Mouse (Mus musculus): ENCODE data around the gene Dcaf8.

Dcaf8 gene

DNA sequence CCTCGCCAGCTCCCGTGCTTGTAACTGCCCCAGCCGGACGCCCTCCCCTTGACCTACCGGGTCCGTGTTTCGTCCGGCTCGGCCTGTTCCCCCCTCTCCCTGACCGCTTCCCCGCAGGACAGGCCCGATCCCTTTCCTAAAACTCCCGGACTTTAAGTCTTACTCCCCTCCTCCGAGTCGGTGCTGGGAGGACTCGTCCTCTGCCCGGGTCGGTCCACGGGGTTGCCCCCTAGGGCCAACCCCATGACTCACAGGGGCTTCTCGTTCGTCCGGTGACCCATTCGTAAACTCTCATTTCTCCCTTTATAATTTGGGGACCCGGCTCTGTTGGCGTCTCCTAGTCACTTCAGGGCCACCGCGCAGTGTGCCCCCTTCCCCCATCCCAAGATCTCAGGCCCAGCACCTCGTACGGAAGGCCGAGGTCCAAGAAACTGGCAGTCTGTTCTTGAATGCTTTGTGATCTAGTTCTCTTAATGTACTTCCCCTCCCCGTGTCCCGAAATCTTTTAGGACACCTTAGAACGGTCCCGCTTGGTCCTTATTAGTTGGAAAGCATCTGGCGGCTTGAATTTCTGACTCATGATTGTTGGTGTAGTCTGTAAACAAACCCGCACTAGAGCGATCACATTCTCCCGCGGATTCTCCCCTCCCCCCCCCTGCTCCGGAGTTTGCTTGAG is 533 bp downstream of the Dcaf8 start:
- WGBS = under 1% methylated on average over 40 of the region's 40 CpGs

DNA sequence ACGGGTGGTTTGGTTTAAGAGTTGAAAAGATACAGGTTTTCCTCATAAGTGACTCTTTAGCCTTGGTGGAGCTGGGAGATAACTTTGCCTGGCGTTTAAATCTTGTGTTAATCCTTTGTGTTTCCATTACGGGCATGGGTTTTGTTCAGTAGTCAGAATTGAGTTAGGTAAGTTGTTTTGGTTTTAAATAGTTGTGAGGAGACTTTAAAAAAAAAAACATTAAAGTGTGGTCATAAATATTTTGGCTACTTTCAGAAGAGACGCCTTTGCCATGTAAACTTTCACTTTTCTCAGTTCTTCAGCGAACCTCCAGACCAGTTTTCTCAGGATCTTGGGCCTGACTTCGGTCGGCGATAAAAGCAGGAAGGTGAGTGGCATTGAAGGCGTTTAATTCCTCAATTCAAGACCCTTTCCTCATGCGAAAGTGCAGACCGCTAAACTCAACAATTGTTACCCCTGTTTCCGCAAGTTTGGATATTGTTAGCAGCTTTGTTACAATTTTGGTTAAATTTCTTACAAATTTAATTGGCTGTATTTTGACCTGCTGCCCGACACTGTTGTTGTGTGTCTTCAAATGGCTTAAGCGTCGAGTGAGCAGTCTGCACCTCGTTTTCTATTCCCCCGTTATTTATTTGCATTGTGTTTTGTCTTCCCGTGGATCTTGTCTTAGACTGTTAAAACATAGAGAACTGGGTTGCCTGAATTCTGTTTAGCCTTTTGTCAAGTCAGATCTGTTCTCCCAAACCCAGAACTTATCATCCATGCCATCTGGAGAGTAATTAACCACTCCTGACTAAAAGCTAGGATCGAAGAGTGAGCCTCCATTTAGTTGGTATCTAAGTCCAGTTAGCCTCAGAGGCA is 1.3 kb downstream of the Dcaf8 start:
- 9% methylated on average over 19 of the region's 19 CpGs for WGBS

DNA sequence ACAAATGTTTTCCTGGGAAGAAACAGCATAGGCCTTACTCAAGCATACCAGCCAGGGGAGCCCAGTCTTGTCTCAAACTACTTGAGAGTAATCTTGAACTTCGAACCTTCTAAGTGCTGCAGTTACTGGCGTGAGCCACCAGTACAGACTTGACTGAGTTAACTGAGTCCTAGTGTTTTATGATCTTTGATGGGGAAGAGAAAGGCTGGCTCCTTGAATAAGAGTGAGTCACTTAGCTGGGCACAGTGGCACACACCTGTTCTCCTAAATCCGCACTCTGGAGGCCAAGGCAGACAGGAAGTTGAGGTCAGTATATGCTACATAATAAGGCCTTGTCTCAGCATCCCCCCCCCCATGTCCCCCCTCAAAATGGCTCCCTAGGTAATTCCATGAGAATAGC is 6.7 kb downstream of the Dcaf8 start:
- 93% methylated on average over 3 of the region's 3 CpGs for WGBS

DNA sequence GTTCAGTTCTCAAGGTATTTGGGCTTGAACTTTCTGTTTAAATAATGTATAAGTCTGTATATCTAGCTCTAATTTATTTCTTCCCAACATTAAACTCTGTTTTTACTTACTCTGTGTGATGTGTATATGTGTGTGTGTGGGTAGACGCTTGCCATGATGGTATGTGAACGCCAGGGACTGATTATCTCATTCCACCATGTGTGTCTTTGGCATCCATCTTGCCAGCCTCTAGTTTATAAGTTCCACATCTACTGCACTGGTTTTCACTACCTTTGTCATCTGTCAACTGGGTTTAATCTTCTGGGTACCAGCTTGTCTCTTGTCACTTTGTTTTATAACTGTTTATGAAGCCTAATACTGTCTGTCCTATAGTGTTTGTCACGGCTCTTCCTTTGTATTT is 7.6 kb downstream of the Dcaf8 start:
- 76% methylated on average over 3 of the region's 3 CpGs for WGBS

GRCm38 (mm10) chr1:172159970-172160369 is 12.1 kb downstream of the Dcaf8 start:
- WGBS = 52% methylated on average over 4 of the region's 4 CpGs

GRCm38 (mm10) chr1:172162009-172162408 is 14.1 kb downstream of the Dcaf8 start:
- WGBS = 87% methylated on average over 1 of the region's 1 CpGs

DNA sequence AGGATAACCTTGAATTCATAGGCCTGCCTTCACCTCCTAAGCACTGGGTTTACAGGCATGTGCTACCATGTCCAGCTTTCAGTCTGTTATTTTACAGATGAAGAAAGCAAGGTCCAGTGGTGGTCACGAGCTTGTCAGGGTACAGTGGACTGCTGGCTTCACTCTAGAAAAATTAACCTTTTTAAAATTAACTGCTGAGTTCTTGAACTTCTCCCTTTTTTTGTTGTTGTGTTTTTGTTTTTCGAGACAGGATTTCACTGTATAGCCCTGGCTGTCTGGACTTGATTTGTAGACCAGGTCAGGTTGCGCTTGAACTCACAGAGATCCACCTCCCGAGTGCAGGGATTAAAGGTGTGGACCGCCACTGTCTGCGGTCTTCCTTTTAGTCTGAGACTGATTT is 15.1 kb downstream of the Dcaf8 start:
- 91% methylated on average over 6 of the region's 6 CpGs for WGBS

- WGBS = 80% methylated on average over 5 of the region's 5 CpGs
These were observed 20.0 kb downstream of the Dcaf8 start for GRCm38 (mm10) chr1:172167911-172168310.

GRCm38 (mm10) chr1:172169809-172170208 is 21.9 kb downstream of the Dcaf8 start:
- 91% methylated on average over 5 of the region's 5 CpGs for WGBS

- 92% methylated on average over 21 of the region's 21 CpGs for WGBS
These were observed 24.5 kb downstream of the Dcaf8 start for GRCm38 (mm10) chr1:172172381-172172780.

DNA sequence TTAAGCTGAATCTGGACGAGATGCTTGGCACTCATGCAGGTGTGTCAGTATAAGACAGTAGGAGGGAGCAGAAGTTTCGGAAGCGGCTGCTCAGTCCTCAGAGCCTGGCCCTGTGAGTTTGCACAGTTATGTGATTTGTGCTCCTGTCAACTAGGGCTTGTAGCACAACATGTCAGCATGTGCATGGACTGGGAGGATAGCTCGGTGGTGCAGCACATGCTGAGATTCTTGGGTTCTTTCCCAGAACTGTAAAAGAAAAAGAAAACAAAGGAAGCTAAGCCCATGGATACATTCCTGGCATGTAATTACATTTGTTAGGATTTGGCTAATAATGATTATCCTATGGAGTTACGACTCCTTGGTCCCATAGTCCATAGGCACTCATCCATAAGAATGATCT is 25.3 kb downstream of the Dcaf8 start:
- WGBS = 38% methylated on average over 5 of the region's 5 CpGs

GRCm38 (mm10) chr1:172177791-172178190 is 29.9 kb downstream of the Dcaf8 start:
- 39% methylated on average over 7 of the region's 7 CpGs for WGBS

- WGBS = 59% methylated on average over 7 of the region's 7 CpGs
These were observed 31.2 kb downstream of the Dcaf8 start for GRCm38 (mm10) chr1:172179102-172179501.

DNA sequence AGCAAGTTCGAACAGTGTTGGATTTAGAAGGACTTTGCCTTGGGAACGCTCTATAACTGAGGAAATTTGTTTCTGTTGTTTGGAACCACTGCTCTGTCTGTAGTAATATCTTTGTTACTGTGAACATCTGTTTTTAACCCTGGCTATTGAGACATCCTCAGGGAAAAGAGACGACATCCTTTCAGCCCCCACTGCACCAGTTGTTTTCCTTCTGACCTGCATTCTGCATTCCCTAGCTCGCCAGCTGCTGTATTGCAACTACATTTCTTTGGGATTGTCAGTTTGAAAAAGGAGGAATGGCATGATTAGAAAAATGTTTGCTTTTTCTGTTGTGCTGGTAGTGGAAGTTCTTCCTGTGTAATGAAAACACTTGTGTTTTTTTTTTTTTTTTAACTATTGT is 33.0 kb downstream of the Dcaf8 start:
- WGBS = 70% methylated on average over 4 of the region's 4 CpGs

- 69% methylated on average over 3 of the region's 3 CpGs for WGBS
These were observed 33.9 kb downstream of the Dcaf8 start for GRCm38 (mm10) chr1:172181777-172182176.

DNA sequence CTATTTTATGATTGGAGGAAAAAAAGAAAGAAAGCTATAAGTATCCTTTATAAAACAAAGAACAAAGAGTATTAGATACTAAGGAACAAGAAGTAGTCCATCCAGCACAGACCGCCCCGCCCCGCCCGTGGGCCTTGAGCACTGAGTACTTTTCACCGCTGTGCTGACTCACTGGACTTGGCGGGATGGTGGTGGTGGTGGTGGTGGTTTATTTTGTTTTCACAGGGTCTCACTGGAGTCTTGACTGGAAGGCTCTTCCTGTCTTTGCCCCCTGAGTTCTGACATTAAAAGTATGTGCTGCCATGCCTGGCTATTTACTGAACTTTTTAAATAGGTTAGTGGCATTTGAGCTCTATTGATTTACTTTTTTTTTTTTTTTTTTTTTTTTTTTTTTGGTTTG is 35.2 kb downstream of the Dcaf8 start:
- 93% methylated on average over 6 of the region's 6 CpGs for WGBS

DNA sequence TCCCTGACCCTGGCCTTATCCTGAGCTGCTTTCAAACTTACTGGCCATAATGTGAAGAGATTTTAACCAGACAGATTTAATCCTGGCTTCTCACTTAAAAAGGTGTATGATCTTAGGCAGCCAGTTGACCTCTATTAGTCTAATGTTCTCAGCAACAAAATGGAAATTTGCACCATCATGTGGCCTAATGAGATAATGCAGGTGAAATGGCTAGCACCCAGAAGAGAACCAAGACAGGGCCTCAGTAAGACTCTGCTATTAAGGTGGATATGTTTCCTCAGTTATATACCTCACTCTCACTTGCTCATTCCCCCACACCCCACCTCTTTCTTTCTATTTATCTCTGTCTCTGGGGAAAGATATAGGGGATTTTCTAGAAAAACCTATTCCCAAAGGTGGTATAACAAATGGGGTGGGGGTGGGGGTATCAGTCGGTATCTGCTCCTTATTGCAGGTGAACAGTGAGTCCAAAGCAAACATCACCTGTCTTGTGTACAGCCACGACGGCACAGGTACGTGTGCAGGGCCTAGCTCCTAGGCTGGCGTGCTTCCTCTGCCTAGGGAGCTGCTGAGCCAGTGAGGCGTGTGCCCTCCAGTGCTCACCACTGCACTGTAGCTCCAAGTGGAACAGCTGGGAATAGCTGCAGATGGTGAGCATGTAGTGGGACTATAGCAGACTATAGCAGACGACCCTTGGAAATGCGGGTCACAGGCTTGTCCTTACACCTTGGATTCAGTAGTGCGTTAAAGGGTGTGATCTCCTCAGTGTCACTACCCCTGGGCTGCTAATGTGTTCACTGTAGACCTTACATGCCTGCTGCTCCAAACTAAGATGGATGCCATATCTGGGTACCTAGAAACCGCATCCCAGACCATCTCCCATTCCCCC is 38.8 kb downstream of the Dcaf8 start:
- WGBS = 92% methylated on average over 10 of the region's 10 CpGs

- 64% methylated on average over 4 of the region's 4 CpGs for WGBS
These were observed 41.0 kb downstream of the Dcaf8 start for GRCm38 (mm10) chr1:172188891-172189290.

GRCm38 (mm10) chr1:172191578-172191977 is 43.7 kb downstream of the Dcaf8 start:
- WGBS = 34% methylated on average over 2 of the region's 2 CpGs

DNA sequence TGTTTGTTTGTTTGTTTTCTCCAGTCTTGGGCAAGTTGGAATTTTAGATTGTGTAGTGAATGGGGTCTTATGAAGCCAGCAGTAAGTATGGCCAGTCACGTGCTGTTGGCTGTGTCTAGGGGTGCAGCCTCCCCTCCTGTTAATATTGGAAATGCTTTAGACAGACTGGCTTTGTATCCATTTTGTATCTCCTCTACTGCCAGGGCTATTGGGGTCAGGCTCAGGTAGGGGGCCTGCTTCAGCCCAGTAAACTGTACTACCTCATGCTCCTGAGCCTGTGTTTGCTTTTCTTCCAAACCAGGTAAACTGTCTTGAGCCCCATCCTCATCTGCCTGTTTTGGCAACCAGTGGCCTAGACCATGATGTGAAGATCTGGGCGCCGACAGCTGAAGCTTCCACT is 44.3 kb downstream of the Dcaf8 start:
- 78% methylated on average over 3 of the region's 3 CpGs for WGBS

- WGBS = 68% methylated on average over 8 of the region's 8 CpGs
These were observed 46.6 kb downstream of the Dcaf8 start for GRCm38 (mm10) chr1:172194435-172194834.

DNA sequence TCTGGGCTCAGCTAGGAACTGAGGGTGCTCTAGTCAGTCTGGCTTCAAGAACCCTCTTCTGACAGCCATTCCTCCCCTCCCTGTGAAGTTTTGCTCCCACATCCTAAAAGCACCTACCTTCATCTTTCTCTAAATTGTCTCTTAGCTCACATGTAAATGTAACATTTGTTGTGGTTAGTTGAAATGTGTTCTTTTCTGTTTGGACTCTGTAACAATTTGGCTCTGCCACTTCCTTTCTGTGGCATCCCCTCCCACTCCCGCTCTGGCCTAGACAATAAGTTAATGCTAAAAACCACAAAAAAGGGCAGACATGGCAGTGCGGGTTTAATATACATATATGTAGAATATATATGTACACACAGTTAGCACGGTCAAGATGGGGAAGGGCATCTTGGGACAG is 49.3 kb downstream of the Dcaf8 start:
- WGBS = 50% methylated on average over 3 of the region's 3 CpGs

Data from cerebral cortex, adult 2 months (tissue).